Mouse (Mus musculus): Measurements from ENCODE around the gene Tha1.
"Not testable (repeated sequence)": the region's sequence is repeated elsewhere in the genome, so short reads cannot be mapped to it uniquely, and the experiment has no call there.

Tha1 gene

DNA sequence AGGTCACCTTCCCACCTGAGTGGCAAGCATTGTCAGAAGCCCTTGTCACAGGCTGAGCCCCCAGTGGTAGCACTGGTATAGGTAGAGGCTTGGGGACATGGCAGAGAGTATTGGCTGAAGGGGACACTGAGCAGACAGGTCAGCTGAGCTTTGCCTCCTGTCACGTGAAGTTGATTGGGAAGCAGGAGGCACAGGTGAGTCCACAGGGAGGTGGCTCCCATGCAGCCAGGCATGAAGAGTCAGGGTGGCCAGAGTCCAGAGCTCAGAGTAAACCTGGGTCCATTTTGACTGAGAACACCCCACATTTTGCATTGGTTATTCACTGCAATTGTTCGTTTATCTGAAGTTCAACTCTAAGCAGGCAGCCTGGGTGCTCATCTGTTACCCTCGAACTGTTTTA, 20.4 kb downstream of the Tha1 start:
- intact Hi-C loops (cut with DNase I), result no loop called here

- intact Hi-C loops (cut with DNase I), result no loop called here
Measured at GRCm38 (mm10) chr11:117848985-117849671, 24.2 kb downstream of the Tha1 start, which contains the start of gene Birc5. TSS of gene Birc5 (plus strand) at chr11:117849251.

- intact Hi-C loops (cut with DNase I), result no loop called here
Measured at GRCm38 (mm10) chr11:117848271-117848984, 24.9 kb downstream of the Tha1 start.

- intact Hi-C loops (cut with DNase I), result no loop called here
Measured at GRCm38 (mm10) chr11:117847593-117848215, 25.6 kb downstream of the Tha1 start.

- intact Hi-C loops (cut with DNase I), result no loop called here
Measured at GRCm38 (mm10) chr11:117846640-117847039, 26.6 kb downstream of the Tha1 start.

DNA sequence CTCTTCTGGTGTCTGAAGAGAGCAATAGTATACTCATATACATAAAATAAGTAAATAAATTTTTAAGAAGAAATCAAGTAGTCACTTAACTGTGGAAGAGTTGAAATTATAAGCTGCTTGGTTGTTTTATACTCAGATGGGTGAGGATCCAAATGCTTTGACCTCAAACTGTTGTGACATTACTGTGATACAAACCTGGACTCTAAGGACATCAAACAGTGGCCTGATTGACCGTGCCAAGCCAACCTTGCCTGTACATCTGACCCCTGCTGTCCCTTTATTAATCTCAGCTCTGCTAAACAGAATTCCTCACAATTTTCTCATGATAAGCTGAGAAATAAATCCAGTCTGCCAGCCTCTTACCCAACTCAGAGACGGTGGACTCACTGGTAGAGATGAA, 27.6 kb downstream of the Tha1 start:
- intact Hi-C loops (cut with DNase I), result no loop called here

GRCm38 (mm10) chr11:117844997-117845396, 28.3 kb downstream of the Tha1 start:
- intact Hi-C loops (cut with DNase I), result no loop called here

DNA sequence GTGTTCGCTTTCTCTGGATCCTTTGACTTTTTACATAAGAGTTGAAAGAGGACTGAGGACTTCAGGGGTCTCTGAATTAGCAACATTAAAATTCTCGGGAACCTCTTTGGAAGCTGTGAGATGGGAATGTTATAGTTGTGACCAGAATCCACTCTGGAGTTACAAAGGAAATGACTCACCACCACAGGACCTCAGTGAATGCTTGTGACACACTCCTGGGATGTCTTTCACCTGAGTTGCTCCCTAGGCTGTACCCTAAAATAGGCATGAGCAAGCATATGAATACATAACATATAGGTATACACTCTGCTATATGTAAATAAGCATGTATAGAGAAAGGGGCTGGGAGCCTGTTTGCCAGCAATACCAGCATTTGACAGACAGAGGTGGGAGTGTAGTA, 29.8 kb downstream of the Tha1 start:
- intact Hi-C loops (cut with DNase I), result no loop called here

DNA sequence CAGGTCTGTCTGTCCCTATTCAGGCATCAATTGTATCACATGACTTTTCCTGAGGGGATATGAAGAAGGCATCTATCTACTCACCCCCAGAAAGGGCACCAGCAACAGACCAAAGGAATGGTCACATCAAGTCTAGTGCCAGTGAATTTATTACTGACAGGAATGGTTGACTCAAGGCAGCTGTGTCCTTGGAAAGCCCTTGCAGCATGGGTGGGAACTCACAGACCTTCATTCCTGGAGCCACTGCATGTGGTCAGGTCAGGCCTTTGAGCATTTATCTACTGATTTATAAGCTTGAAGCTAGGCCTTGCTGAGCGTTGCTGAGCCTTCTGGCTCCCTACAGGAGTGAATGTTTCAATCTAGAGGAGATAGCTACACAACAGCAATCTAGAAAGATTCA, 32.4 kb downstream of the Tha1 start:
- intact Hi-C loops (cut with DNase I), result no loop called here

GRCm38 (mm10) chr11:117839021-117839420, 34.3 kb downstream of the Tha1 start:
- intact Hi-C loops (cut with DNase I), result no loop called here

DNA sequence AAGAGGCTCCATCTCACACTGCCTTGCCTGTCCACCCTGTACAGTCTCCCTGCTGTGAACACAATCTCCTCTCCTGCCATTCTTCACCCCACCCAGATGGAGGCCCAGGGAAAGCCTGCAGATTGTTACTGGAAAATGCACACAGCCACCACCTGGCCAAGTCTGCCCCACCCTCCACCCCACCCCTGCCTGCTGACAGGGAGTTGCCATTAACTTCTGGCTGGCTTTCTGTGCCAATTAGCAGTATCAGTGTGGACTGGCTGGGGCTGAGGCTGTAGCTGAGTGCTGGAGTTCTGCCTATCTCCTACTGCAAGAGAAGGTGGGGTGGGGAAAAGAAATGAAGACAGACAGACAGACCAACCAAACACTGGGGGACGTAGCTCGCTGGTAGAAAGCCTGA, 34.7 kb downstream of the Tha1 start:
- intact Hi-C loops (cut with DNase I), result no loop called here

GRCm38 (mm10) chr11:117836306-117836705, 37.0 kb downstream of the Tha1 start:
- intact Hi-C loops (cut with DNase I), result no loop called here

GRCm38 (mm10) chr11:117834086-117834485, 39.2 kb downstream of the Tha1 start:
- intact Hi-C loops (cut with DNase I), result no loop called here

- intact Hi-C loops (cut with DNase I), result not testable (repeated sequence)
Measured at GRCm38 (mm10) chr11:117833509-117833908, 39.8 kb downstream of the Tha1 start.

DNA sequence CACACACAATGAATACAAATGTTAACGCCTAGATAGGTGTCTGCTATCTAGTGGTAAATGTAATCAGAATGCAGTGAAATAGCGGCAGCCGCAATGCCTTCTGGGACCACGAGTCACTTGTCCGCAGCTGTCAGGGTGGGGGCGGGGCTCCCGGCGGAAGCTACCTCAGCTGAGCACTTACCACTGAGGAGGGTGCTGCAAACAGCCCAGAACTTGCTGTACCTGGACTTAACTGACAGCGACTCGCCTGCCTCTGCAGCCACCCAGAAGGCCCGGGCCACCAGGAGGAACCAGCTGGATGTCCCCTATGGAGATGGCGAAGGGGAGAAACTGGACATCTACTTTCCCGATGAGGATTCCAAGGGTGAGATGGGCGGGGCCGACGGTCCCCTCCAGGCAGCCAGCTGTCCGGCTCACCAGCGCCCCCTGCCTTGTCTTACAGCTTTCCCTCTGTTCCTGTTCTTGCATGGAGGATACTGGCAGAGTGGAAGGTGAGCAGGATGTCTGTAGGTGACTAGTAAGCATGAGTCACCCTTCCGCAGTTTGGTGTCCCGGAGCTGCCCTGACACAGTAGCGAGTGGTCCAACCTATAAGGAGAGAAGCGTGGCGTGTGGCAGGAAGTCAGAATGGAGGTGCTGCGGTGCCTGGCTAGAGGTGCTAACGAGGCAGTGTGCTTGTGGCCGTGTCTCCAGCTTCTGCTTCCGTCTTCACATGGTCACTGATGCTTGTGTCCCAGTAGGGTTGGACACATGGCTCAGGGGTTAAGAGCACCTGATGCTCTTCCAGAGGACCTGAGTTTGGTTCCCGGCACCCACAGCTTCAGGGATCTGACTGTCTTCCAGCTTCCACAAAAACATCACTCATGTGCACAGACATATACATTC, 41.0 kb downstream of the Tha1 start:
- intact Hi-C loops (cut with DNase I), result no loop called here

GRCm38 (mm10) chr11:117830401-117830800, 42.9 kb downstream of the Tha1 start:
- intact Hi-C loops (cut with DNase I), result no loop called here

GRCm38 (mm10) chr11:117829671-117830215, 43.5 kb downstream of the Tha1 start:
- intact Hi-C loops (cut with DNase I), result loop anchor here (10.0 kb wide), 1 partner anchor 445 kb away; no protein-coding TSS in a partner anchor

- intact Hi-C loops (cut with DNase I), result loop anchor here (10.0 kb wide), 1 partner anchor 444 kb away; no protein-coding TSS in a partner anchor
Measured at GRCm38 (mm10) chr11:117828888-117829604, 44.2 kb downstream of the Tha1 start.

- intact Hi-C loops (cut with DNase I), result loop anchor here (10.0 kb wide), 1 partner anchor 444 kb away; no protein-coding TSS in a partner anchor
Measured at GRCm38 (mm10) chr11:117828149-117828887, 45.0 kb downstream of the Tha1 start.
